Mouse (Mus musculus): ENCODE results near the gene Cfap43. TPM values are rescaled to one million over a fixed set of nuclear protein-coding genes. Genes with fewer than 3 reads are reported as not detected.

The Cfap43 gene
- polyA plus RNA-seq, 1 experiment from 2014 or later: 0.16 TPM

DNA sequence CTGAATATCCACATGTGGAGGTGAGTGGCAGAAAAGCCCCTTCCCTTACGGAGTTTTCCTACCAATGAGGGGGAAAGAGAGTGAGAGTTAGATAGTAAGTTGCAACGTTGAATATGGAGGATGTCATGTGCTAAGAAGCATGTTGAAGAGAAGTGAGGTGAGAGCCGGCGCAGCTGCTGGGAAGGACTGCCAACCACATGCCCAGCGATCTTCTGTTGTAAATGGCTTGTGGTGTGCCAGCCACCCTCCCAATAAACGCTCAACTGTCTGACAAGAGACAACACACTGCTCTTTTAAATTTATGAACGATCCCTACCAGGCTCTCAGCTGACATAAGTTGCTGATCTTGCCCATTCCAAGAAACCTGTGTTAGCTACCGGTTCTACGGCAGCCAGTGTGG lies 101.4 kb downstream of the Cfap43 start:
- no peak overlapping the region for H3K27ac ChIP-seq (replicated peaks in 1 of 2; ENCODE audit: control insufficient read depth in 1 of 2, insufficient read depth in 1 of 2, low read depth in 2 of 2, low read length in 2 of 2)
- H3K9ac ChIP-seq (ENCODE audit: low read length): no peak overlapping the region
- no peak for ATAC-seq (ENCODE audit: insufficient number of reproducible peaks, insufficient read depth, low FRiP score, low read depth)
- no peak overlapping the region for H3K4me2 ChIP-seq (ENCODE audit: low read length)
- 75% methylated on average over 9 of the region's 9 CpGs for WGBS
- no peaks in the 10 kb centered on the region for H3K9me3 ChIP-seq (ENCODE audit: control insufficient read depth, low read length)
- no peak overlapping the region for H3K4me3 ChIP-seq (ENCODE audit: control insufficient read depth in 1 of 2, insufficient read depth in 1 of 2, low read depth in 1 of 2, low read length in 2 of 2)
- no peaks in the 10 kb centered on the region for H3K36me3 ChIP-seq (ENCODE audit: control insufficient read depth, insufficient read depth, low read length)
- no peaks in the 10 kb centered on the region; a peak in 1 of 4 replicates for H3K4me1 ChIP-seq (ENCODE audit: control insufficient read depth in 2 of 2, insufficient read depth in 2 of 2, low read length in 2 of 2)
- peaks cover 4% of the 10 kb centered on the region; the same call in 1 of the 2 replicates for H3K27me3 ChIP-seq (ENCODE audit: control insufficient read depth, insufficient read depth, low read length)

DNA sequence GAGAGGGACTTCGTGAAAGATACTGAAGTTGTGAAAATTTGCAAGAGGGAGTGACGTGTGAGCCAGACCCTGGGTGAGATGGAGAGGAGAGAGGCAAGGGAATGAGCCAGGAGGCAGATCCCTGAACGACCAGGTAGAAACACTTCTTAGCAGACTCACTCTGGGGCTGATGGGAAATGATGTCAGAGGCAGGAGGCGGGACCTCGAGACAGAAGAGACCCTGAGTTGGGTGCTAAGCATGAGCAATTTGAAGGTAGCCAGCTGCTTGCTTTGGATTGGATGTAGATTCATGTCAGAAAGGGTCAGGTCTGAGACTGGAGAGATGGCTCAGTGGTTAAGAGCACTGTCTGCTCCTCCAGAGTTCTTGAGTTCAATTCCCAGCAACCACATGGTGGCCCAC lies 104.4 kb downstream of the Cfap43 start:
- ATAC-seq (ENCODE audit: insufficient number of reproducible peaks, insufficient read depth, low FRiP score, low read depth): no peak
- 82% methylated on average over 5 of the region's 5 CpGs for WGBS
- no peak overlapping the region for H3K9ac ChIP-seq (ENCODE audit: low read length)

DNA sequence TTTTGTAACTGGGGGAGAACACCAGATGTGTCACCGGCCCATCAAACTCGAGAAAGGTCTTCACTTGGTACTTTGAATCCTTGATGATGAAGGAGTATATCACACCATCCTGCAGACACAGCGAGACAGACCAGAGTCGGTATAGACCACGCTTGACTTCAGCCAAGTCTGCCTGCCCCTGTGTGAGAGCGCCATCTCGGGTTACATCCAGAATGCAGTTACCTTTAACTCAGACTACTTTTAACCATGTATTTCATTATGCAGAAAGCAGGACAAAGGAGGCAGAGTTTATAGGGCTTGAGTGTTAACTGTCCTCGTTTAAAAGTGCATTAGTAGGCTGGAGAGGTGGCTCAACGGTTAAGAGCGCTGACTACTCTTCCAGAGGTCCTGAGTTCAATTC lies 107.0 kb downstream of the Cfap43 start:
- H3K27ac ChIP-seq (replicated peaks in 1 of 2; ENCODE audit: control insufficient read depth in 1 of 2, insufficient read depth in 1 of 2, low read depth in 2 of 2, low read length in 2 of 2): no peak overlapping the region
- no peak overlapping the region for H3K9ac ChIP-seq (ENCODE audit: low read length)
- H3K27me3 ChIP-seq (ENCODE audit: control insufficient read depth, insufficient read depth, low read length): no peaks in the 10 kb centered on the region
- H3K4me3 ChIP-seq (ENCODE audit: control insufficient read depth in 1 of 2, insufficient read depth in 1 of 2, low read depth in 1 of 2, low read length in 2 of 2): no peak overlapping the region
- H3K4me1 ChIP-seq (ENCODE audit: control insufficient read depth in 2 of 2, insufficient read depth in 2 of 2, low read length in 2 of 2): no peaks in the 10 kb centered on the region; a peak in 1 of 4 replicates
- H3K9me3 ChIP-seq (ENCODE audit: control insufficient read depth, low read length): no peaks in the 10 kb centered on the region
- no peak for ATAC-seq (ENCODE audit: insufficient number of reproducible peaks, insufficient read depth, low FRiP score, low read depth)
- WGBS: 77% methylated on average over 10 of the region's 10 CpGs
- no peak overlapping the region for H3K4me2 ChIP-seq (ENCODE audit: low read length)
- H3K36me3 ChIP-seq (ENCODE audit: control insufficient read depth, insufficient read depth, low read length): no peaks in the 10 kb centered on the region

More for the DNA sequence above, 104.4 kb downstream of the Cfap43 start:
- Histone ChIP-seq H3K4me2 (ENCODE audit: low read length) (no peak overlapping the region), H3K27me3 (ENCODE audit: control insufficient read depth, insufficient read depth, low read length) (no peaks in the 10 kb centered on the region), H3K9me3 (ENCODE audit: control insufficient read depth, low read length) (no peaks in the 10 kb centered on the region), H3K36me3 (ENCODE audit: control insufficient read depth, insufficient read depth, low read length) (no peaks in the 10 kb centered on the region), H3K4me3 (ENCODE audit: control insufficient read depth in 1 of 2, insufficient read depth in 1 of 2, low read depth in 1 of 2, low read length in 2 of 2) (no peak overlapping the region), H3K27ac (replicated peaks in 1 of 2; ENCODE audit: control insufficient read depth in 1 of 2, insufficient read depth in 1 of 2, low read depth in 2 of 2, low read length in 2 of 2) (no peak overlapping the region), H3K4me1 (ENCODE audit: control insufficient read depth in 2 of 2, insufficient read depth in 2 of 2, low read length in 2 of 2) (no peaks in the 10 kb centered on the region; a peak in 1 of 4 replicates)

DNA sequence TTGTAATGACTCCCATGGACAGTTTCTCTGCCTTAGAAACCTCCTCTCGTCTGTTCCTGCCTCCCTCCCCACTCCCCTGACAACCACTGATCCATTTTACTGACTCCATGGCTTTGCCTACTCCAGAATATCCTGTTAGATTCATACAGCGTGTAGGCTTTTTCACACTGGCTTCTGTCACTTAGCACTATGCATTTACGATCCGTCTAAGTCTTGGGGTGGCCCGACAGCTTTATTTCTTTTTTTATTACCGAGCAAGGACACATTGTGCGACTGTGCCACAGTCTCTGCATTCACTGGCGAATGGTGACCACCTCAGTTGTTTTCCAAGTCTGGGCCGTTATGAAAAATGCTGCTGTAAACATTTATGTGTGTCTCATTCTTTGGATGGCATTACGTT lies 120.5 kb downstream of the Cfap43 start:
- ATAC-seq (ENCODE audit: insufficient number of reproducible peaks, insufficient read depth, low FRiP score, low read depth): no peak
- Histone ChIP-seq H3K4me3 (ENCODE audit: control insufficient read depth in 1 of 2, insufficient read depth in 1 of 2, low read depth in 1 of 2, low read length in 2 of 2) (no peak overlapping the region), H3K27me3 (ENCODE audit: control insufficient read depth, insufficient read depth, low read length) (no peaks in the 10 kb centered on the region), H3K4me1 (ENCODE audit: control insufficient read depth in 2 of 2, insufficient read depth in 2 of 2, low read length in 2 of 2) (no peaks in the 10 kb centered on the region), H3K27ac (replicated peaks in 1 of 2; ENCODE audit: control insufficient read depth in 1 of 2, insufficient read depth in 1 of 2, low read depth in 2 of 2, low read length in 2 of 2) (no peak overlapping the region), H3K9me3 (ENCODE audit: control insufficient read depth, low read length) (no peaks in the 10 kb centered on the region), H3K4me2 (ENCODE audit: low read length) (no peak overlapping the region), H3K9ac (ENCODE audit: low read length) (no peak overlapping the region), H3K36me3 (ENCODE audit: control insufficient read depth, insufficient read depth, low read length) (no peaks in the 10 kb centered on the region)
- WGBS: 74% methylated on average over 10 of the region's 10 CpGs

DNA sequence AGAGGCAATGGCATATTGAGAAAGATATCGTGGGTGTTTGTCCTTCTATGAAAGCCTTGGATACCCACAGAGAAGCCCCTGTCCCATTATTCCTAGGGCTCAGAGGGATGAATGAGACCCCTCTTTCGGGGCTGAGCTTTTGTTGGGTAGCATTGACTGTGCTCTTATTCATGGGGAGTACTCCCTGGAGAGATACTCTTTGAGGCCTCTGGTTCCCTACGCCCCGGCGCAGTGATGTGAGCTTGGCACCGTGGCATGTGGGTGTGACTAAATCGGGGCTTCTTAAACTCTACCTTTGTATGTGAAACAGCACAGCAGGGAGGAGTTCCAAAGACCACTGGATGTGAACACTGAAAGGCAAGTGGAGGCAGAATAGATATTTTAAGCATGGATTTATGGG lies 122.4 kb downstream of the Cfap43 start:
- Histone ChIP-seq H3K27ac (replicated peaks in 1 of 2; ENCODE audit: control insufficient read depth in 1 of 2, insufficient read depth in 1 of 2, low read depth in 2 of 2, low read length in 2 of 2) (no peak overlapping the region), H3K4me1 (ENCODE audit: control insufficient read depth in 2 of 2, insufficient read depth in 2 of 2, low read length in 2 of 2) (no peaks in the 10 kb centered on the region), H3K9ac (ENCODE audit: low read length) (no peak overlapping the region), H3K9me3 (ENCODE audit: control insufficient read depth, low read length) (no peaks in the 10 kb centered on the region), H3K36me3 (ENCODE audit: control insufficient read depth, insufficient read depth, low read length) (no peaks in the 10 kb centered on the region), H3K4me2 (ENCODE audit: low read length) (no peak overlapping the region), H3K4me3 (ENCODE audit: control insufficient read depth in 1 of 2, insufficient read depth in 1 of 2, low read depth in 1 of 2, low read length in 2 of 2) (no peak overlapping the region), H3K27me3 (ENCODE audit: control insufficient read depth, insufficient read depth, low read length) (no peaks in the 10 kb centered on the region)
- WGBS: 78% methylated on average over 7 of the region's 7 CpGs
- ATAC-seq (ENCODE audit: insufficient number of reproducible peaks, insufficient read depth, low FRiP score, low read depth): no peak

DNA sequence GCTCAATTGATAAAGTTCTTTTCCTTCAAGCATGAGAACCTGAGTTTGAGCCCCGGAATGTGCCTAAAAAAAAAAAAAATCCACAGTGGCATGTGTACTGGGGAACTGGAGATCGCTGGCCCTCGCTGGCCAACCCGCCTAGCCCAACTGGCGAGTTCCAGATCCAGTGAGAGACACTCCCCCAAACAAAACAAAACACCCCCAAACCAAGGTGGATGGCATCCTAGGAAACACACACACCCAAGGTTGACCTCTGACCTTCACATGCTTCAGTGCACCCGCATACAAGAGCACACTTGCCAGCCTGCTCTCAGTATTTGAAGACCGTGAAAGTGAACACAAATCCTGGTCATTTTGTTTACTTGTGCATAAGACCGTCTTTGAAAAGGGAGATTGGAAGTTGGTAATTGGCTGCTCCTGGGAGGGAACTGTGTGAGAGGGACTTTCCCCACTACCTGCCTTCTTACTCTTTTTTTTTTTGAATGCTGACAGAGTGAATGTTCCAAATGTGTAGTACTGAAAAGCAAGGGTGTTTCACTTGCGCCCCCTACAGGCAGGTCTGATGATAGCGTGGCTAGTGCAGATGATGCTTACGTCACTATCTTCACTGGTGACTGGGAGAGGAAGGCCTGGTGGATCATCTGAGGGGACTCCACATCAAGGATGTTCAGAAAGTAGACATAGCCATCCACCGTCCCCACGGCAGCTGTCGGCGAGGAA lies 123.9 kb downstream of the Cfap43 start:
- Histone ChIP-seq H3K4me2 (ENCODE audit: low read length) (no peak overlapping the region), H3K4me3 (ENCODE audit: control insufficient read depth in 1 of 2, insufficient read depth in 1 of 2, low read depth in 1 of 2, low read length in 2 of 2) (no peak overlapping the region), H3K27ac (replicated peaks in 1 of 2; ENCODE audit: control insufficient read depth in 1 of 2, insufficient read depth in 1 of 2, low read depth in 2 of 2, low read length in 2 of 2) (no peak overlapping the region), H3K36me3 (ENCODE audit: control insufficient read depth, insufficient read depth, low read length) (no peaks in the 10 kb centered on the region), H3K27me3 (ENCODE audit: control insufficient read depth, insufficient read depth, low read length) (no peaks in the 10 kb centered on the region), H3K4me1 (ENCODE audit: control insufficient read depth in 2 of 2, insufficient read depth in 2 of 2, low read length in 2 of 2) (no peaks in the 10 kb centered on the region), H3K9ac (ENCODE audit: low read length) (no peak overlapping the region), H3K9me3 (ENCODE audit: control insufficient read depth, low read length) (no peaks in the 10 kb centered on the region)
- ATAC-seq (ENCODE audit: insufficient number of reproducible peaks, insufficient read depth, low FRiP score, low read depth): no peak
- WGBS: 54% methylated on average over 15 of the region's 15 CpGs

DNA sequence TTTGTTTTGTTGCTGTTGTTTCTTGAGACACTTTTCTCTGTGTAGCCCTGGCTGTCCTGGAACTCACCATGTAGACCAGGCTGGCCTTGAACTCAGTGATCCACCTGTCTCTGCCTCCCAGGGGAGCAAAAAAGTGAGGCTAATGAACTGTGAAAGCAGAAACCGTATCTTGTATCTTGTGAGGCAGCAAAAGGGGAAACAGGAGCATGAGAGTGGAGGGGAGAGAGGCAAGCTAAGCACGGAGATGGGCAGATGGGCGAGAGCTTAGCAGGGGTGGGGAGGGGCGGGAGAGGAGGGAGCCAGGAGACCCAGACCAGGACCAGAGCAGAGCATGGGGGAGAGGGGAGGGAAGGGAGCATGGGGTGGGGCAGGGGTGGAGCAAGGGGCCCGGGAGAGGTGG lies 124.8 kb downstream of the Cfap43 start:
- WGBS: 38% methylated on average over 5 of the region's 5 CpGs
- H3K4me3 ChIP-seq (ENCODE audit: control insufficient read depth in 1 of 2, insufficient read depth in 1 of 2, low read depth in 1 of 2, low read length in 2 of 2): no peak overlapping the region
- H3K4me2 ChIP-seq (ENCODE audit: low read length): no peak overlapping the region
- H3K9me3 ChIP-seq (ENCODE audit: control insufficient read depth, low read length): no peaks in the 10 kb centered on the region
- H3K36me3 ChIP-seq (ENCODE audit: control insufficient read depth, insufficient read depth, low read length): no peaks in the 10 kb centered on the region
- ATAC-seq (ENCODE audit: insufficient number of reproducible peaks, insufficient read depth, low FRiP score, low read depth): no peak
- no peaks in the 10 kb centered on the region for H3K4me1 ChIP-seq (ENCODE audit: control insufficient read depth in 2 of 2, insufficient read depth in 2 of 2, low read length in 2 of 2)
- H3K27me3 ChIP-seq (ENCODE audit: control insufficient read depth, insufficient read depth, low read length): no peaks in the 10 kb centered on the region
- no peak overlapping the region for H3K9ac ChIP-seq (ENCODE audit: low read length)
- H3K27ac ChIP-seq (replicated peaks in 1 of 2; ENCODE audit: control insufficient read depth in 1 of 2, insufficient read depth in 1 of 2, low read depth in 2 of 2, low read length in 2 of 2): no peak overlapping the region

Measured in heart, embryonic 14.5 days (tissue).